Mouse (Mus musculus) heart, postnatal 0 days (tissue): ENCODE data around the gene Tmem274. TPM values are rescaled to one million over a fixed set of nuclear protein-coding genes. Genes with fewer than 3 reads are reported as not detected.

Experiments used
- ATAC-seq: fragments of 200-750 bp; cut with Nextera tagmentation; 2 replicates; pipeline ENCODE4 v1.8.0; 2017; ENCODE audit warnings: low read depth, moderate number of reproducible peaks, moderate library complexity; ENCODE audit not compliant: insufficient read depth
- DNase-seq: peaks from one replicate; pipeline ENCODE4 v3.0.0-alpha.2; 2016; ENCODE audit warnings: low spot score
- H3K27ac ChIP-seq: fragments of 300-500 bp; sonication (generic); 2 replicates; pipeline ENCODE4 v1.5.1; 2014; ENCODE audit warnings: low read depth, mild to moderate bottlenecking
- H3K27me3 ChIP-seq: fragments of 300-500 bp; sonication (generic); 2 replicates; pipeline ENCODE4 v1.6.1; 2014; ENCODE audit warnings: low read length, mixed read lengths; ENCODE audit not compliant: control insufficient read depth, insufficient read depth
- H3K36me3 ChIP-seq: fragments of 300-500 bp; sonication (generic); replicated peaks from 2 replicates; pipeline ENCODE4 v1.6.1; 2014; ENCODE audit warnings: low read length, mixed read lengths; ENCODE audit not compliant: control insufficient read depth, insufficient read depth
- H3K4me1 ChIP-seq: fragments of 300-500 bp; sonication (generic); 2 replicates; pipeline ENCODE4 v1.6.1; 2014; ENCODE audit warnings: antibody characterized with exemption; ENCODE audit not compliant: control insufficient read depth, insufficient read depth
- H3K4me2 ChIP-seq: fragments of 300-500 bp; sonication (generic); 2 replicates; pipeline ENCODE4 v1.6.1; 2014; ENCODE audit warnings: low read depth, mild to moderate bottlenecking, low read length, moderate library complexity
- H3K4me3 ChIP-seq: fragments of 300-500 bp; sonication (generic); 2 replicates; pipeline ENCODE4 v1.5.1; 2014; ENCODE audit warnings: low read depth, low read length
- H3K9ac ChIP-seq: fragments of 300-500 bp; sonication (generic); replicated peaks from 2 replicates; pipeline ENCODE4 v1.6.1; 2014; ENCODE audit warnings: low read depth, low read length, mixed read lengths
- H3K9me3 ChIP-seq: fragments of 300-500 bp; sonication (generic); replicated peaks from 2 replicates; pipeline ENCODE4 v1.6.1; 2016; ENCODE audit warnings: low read length; ENCODE audit not compliant: control insufficient read depth
- CTCF ChIP-seq: IDR thresholded peaks from 2 replicates; pipeline ENCODE4 v1.5.1; 2016; ENCODE audit warnings: antibody characterized with exemption, control low read depth, low read depth
- EP300 ChIP-seq: IDR thresholded peaks from 2 replicates; pipeline ENCODE4 v1.6.1; 2016; ENCODE audit warnings: antibody characterized with exemption, low read depth
- WGBS: fragments of 180-500 bp; shearing (Covaris S2); extraction: QIAGEN DNeasy Blood & Tissue Kit; methylation state at CpG from one replicate; pipeline ENCODE4 v1.1.7; 2014; 5-methylcytosine and 5-hydroxymethylcytosine counted together
- polyA plus RNA-seq: library from polyadenylated mRNA; unstranded; fragments of >200 nt; fragmentation: Nextera tagmentation; extraction: Ambion mirVana; gene quantifications from 2 replicates; pipeline ENCODE4 v1.2.1, GENCODE M21; 2015
- total RNA-seq: library from RNA; depleted of rRNA; stranded (reverse); fragments of >200 nt; gene quantifications from 2 replicates; pipeline ENCODE4 v1.2.3, GENCODE M21; 2014; ENCODE audit warnings: low replicate concordance

The Tmem274 gene
- total and polyA plus RNA-seq, 2 experiments from 2014 or later, result 0.19 TPM; not detected in 1

DNA sequence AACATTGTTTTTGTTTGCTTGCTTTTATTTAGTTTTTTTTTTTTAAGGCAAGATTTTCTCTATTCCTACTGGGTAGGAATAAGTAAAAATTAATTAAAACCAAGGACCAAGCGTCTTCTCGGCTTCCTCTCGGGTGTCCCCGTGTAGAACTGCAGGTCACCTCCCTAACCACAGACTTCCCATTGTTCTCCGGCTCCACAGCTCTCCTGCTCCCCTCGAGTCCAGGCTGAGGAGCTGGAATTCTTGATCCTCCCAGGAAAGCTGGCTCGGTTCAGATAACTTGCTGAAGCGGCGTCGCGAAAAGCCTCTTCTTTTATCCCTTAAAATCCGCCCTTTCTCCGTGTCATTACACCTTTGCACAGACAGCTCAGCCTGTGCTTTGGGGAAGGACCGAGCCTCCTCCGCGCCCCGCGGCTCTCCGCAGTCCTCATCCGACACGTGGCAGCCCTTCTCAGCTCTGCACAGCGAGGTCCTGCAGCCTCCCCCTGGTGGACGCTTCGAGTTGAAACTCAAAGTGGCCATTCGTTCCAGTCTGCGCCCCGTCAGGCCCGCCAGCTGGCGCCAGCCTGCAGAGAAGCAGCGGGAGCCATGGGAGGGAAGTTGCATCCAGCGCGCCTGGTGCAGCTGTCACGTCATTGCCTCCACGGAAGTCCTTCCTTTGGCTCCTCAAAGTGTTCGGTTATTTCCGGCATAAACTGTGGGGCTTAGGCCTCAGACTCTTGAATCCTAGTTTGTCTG is 32.0 kb upstream of the Tmem274 start:
- DNase-seq, result peak; percentile 96
- ATAC-seq, result peak; percentile 97
- H3K4me3 ChIP-seq, result peak overlapping the region; percentile 30
- no peaks in the 10 kb centered on the region for H3K27me3 ChIP-seq
- peak overlapping the region; percentile 85 for H3K27ac ChIP-seq
- H3K36me3 ChIP-seq, result no peaks in the 10 kb centered on the region
- WGBS, result under 1% methylated on average over 36 of the region's 36 CpGs
- H3K9ac ChIP-seq, result 0 out of 2 replicates have a peak overlapping the region, but pooled peaks have one; percentile 10
- peaks cover 14% of the 10 kb centered on the region; the same call in 1 of the 2 replicates for H3K4me1 ChIP-seq
- peak; percentile 44; the same call in 1 of the 2 replicates for TF ChIP-seq EP300
- peak; percentile 98 for TF ChIP-seq CTCF
- peak overlapping the region; percentile 54 for H3K4me2 ChIP-seq
- H3K9me3 ChIP-seq, result no peaks in the 10 kb centered on the region

DNA sequence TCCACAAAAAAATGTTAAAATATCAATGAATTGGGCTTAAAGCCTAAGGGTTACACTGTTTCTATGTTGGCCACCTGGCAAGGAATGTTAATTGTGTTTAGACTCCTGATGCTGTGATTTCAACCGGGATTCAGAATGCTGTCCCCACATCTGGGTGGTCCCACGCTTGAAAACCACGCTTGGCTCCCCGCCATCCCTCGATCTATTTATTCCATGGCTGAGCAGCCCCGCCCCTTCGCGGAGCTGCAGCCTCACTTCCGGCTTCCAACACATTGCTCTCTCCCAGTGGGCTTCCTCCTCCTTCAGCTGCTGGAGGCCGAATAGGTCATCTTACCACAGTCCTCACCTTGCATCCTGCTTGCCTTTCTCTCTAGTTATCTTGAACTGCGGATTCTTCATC is 31.3 kb upstream of the Tmem274 start:
- peaks cover 14% of the 10 kb centered on the region; the same call in 1 of the 2 replicates for H3K4me1 ChIP-seq
- DNase-seq, result peak; percentile 60
- WGBS, result 6% methylated on average over 11 of the region's 11 CpGs
- peak; percentile 46; the same call in 1 of the 2 replicates for ATAC-seq
- peak overlapping the region; percentile 85 for H3K27ac ChIP-seq
- H3K4me2 ChIP-seq, result peak overlapping the region; percentile 54
- H3K9me3 ChIP-seq, result no peaks in the 10 kb centered on the region
- H3K36me3 ChIP-seq, result no peaks in the 10 kb centered on the region
- TF ChIP-seq CTCF, result no peak
- no peak for TF ChIP-seq EP300
- H3K27me3 ChIP-seq, result no peaks in the 10 kb centered on the region
- peak overlapping the region; percentile 10; the same call in 1 of the 2 replicates for H3K9ac ChIP-seq
- peak overlapping the region; percentile 30 for H3K4me3 ChIP-seq

DNA sequence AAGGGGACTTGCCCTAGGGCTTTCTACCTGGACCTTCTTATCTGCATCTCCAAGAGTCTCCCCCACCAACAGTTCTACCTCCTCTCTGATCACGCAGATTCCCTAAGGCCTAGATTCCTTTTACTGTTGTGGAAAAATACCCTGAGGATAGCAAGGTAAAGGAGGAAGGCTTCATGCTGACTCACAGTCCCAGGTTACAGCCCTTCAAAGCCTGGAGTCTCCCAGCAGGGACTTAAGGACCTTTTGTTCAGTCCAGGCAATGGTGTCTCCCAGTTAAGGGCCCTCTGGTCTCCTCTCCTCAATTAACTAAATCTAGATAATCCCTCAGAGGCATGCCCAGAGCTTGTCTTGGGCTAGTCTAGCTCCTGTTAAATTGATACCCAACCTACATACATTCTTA is 30.9 kb upstream of the Tmem274 start:
- Histone ChIP-seq H3K27ac (peak overlapping the region; percentile 85), H3K9me3 (no peaks in the 10 kb centered on the region), H3K4me1 (peaks cover 14% of the 10 kb centered on the region; the same call in 1 of the 2 replicates), H3K4me2 (no peak overlapping the region), H3K4me3 (no peak overlapping the region), H3K36me3 (no peaks in the 10 kb centered on the region), H3K27me3 (no peaks in the 10 kb centered on the region), H3K9ac (no peak overlapping the region; the same call in 1 of the 2 replicates)
- ATAC-seq (no peak), DNase-seq (no peak)
- TF ChIP-seq CTCF (no peak), EP300 (no peak)
- WGBS, result 35% methylated on average over 1 of the region's 1 CpGs

DNA sequence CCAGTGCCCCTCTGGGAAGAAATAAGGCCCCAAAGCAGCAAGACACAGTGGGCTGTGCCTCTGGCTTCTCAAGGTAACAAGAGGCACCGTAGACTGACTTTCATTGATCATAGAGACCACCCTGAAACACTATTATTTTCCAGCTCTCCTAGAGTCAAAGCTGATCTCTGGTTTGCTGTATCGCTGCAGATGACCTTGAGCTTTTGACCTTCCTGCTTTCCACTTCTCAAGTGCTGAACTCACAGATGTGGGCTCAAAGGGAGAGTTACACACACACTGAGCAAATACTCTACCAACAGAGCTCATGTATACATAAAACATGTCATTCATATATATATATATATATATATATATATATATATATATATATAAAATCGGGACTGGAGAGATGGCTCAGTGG is 26.5 kb upstream of the Tmem274 start:
- DNase-seq (no peak), ATAC-seq (no peak)
- WGBS, result 64% methylated on average over 3 of the region's 3 CpGs
- H3K4me1 ChIP-seq, result peaks cover 8% of the 10 kb centered on the region; the same call in 1 of the 2 replicates
- TF ChIP-seq EP300, result no peak
- TF ChIP-seq CTCF, result no peak
- no peaks in the 10 kb centered on the region for H3K9me3 ChIP-seq
- no peak overlapping the region for H3K4me3 ChIP-seq
- H3K9ac ChIP-seq, result no peak overlapping the region
- no peaks in the 10 kb centered on the region for H3K36me3 ChIP-seq
- no peak overlapping the region for H3K4me2 ChIP-seq
- H3K27ac ChIP-seq, result no peak overlapping the region
- no peaks in the 10 kb centered on the region for H3K27me3 ChIP-seq

DNA sequence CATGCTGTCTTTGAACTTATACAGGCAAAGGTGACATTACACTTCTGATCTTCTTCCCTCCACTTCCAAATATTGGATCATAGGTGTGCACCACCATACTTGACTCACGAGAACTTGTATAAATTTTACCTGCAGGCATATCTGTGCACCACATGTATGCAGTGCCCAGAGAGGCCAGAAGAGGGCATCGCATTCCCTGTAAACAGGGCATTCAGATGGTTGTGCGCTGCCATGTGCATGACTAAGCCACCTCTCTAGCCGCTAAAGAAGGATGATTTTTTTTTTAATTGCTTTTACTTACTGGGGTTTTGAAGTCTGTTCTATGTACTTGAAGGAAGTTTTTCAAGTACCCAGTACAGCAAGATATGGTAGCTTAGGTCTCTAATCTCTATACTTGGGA is 23.5 kb upstream of the Tmem274 start:
- H3K4me2 ChIP-seq, result 0 out of 2 replicates have a peak overlapping the region, but pooled peaks have one; percentile 24
- DNase-seq, result no peak
- no peaks in the 10 kb centered on the region for H3K36me3 ChIP-seq
- 79% methylated on average over 4 of the region's 4 CpGs for WGBS
- no peak overlapping the region for H3K27ac ChIP-seq
- TF ChIP-seq CTCF, result peak; percentile 56
- no peak for TF ChIP-seq EP300
- H3K9ac ChIP-seq, result no peak overlapping the region
- no peaks in the 10 kb centered on the region for H3K4me1 ChIP-seq
- no peak for ATAC-seq
- no peak overlapping the region for H3K4me3 ChIP-seq
- no peaks in the 10 kb centered on the region for H3K27me3 ChIP-seq
- no peaks in the 10 kb centered on the region for H3K9me3 ChIP-seq
